Mouse (Mus musculus) layer of hippocampus, adult 2 months (tissue): Measurements from ENCODE around the gene Cpvl. TPM values are rescaled to one million over a fixed set of nuclear protein-coding genes. Genes with fewer than 3 reads are reported as not detected.

ENCODE experiments used
- DNase-seq, 2 experiments: peaks; one replicate each; pipeline ENCODE4 v3.0.0; 2022; ENCODE audit warnings: low spot score in 2 of 2
- H3K27ac ChIP-seq: fragments of 200-600 bp; 2 replicates; pipeline ENCODE4 v1.8.1; 2022
- H3K4me3 ChIP-seq: fragments of 200-600 bp; 2 replicates; pipeline ENCODE4 v1.8.1; 2022; ENCODE audit warnings: mild to moderate bottlenecking
- CTCF ChIP-seq: fragments of 200-600 bp; conservative IDR thresholded peaks from 2 replicates; pipeline ENCODE4 v1.8.1; 2022; ENCODE audit warnings: antibody characterized with exemption, mild to moderate bottlenecking, moderate library complexity
- total RNA-seq, 2 experiments: library from RNA; stranded (reverse); gene quantifications; 2 replicates each; pipeline ENCODE4 v1.2.3; 2021

The Cpvl gene
- total RNA-seq, 2 experiments from 2014 or later = not detected

GRCm38 (mm10) chr6:53965900-53966299 lies 12.6 kb downstream of the Cpvl start:
- H3K27ac ChIP-seq = no peak overlapping the region

GRCm38 (mm10) chr6:53963906-53964496 lies 14.5 kb downstream of the Cpvl start:
- Histone ChIP-seq H3K27ac (no peak overlapping the region), H3K4me3 (no peak overlapping the region)
- TF ChIP-seq CTCF = no peak
- DNase-seq = no peak

More at GRCm38 (mm10) chr6:53965900-53966299, 12.6 kb downstream of the Cpvl start:
- DNase-seq = no peak
- no peak overlapping the region for H3K4me3 ChIP-seq
- TF ChIP-seq CTCF = no peak

GRCm38 (mm10) chr6:53962006-53962405 lies 16.5 kb downstream of the Cpvl start:
- Histone ChIP-seq H3K4me3 (no peak overlapping the region), H3K27ac (no peak overlapping the region)
- DNase-seq = peak in 1 of 2 experiments; percentile 31
- TF ChIP-seq CTCF = peak; percentile 77

- H3K27ac ChIP-seq = no peak overlapping the region
- H3K4me3 ChIP-seq = no peak overlapping the region
- DNase-seq = no peak
- TF ChIP-seq CTCF = no peak
Measured at GRCm38 (mm10) chr6:53959826-53960225, 18.6 kb downstream of the Cpvl start.

DNA sequence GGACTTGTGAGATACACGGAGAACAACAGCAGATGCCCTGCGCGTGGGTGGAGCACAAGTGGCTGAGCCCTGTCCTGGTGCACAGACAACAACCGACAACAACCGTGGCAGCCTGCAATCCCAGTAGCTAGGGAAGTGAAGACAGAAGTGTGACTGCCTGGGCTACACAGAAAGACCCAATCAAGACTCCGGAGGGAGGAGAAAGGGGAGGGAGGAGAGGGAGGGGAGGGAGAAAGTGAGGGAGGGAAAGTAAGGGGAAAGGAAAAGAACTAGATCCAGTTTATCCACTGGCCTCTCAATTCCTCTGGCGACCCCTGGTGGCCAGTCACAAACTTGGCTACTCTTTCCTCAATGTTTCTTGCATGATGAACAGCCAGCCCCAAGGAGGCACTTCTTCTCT lies 20.1 kb downstream of the Cpvl start:
- Histone ChIP-seq H3K27ac (peak overlapping the region; percentile 61; the same call in 1 of the 2 replicates), H3K4me3 (no peak overlapping the region; the same call in 1 of the 2 replicates)
- peak; percentile 94 for TF ChIP-seq CTCF
- DNase-seq = peak; percentile 79 to 82

- no peak for TF ChIP-seq CTCF
- Histone ChIP-seq H3K4me3 (no peak overlapping the region), H3K27ac (no peak overlapping the region)
- DNase-seq = no peak
Measured at GRCm38 (mm10) chr6:53956513-53956912, 22.0 kb downstream of the Cpvl start.

GRCm38 (mm10) chr6:53955846-53956245 lies 22.6 kb downstream of the Cpvl start:
- DNase-seq = no peak
- TF ChIP-seq CTCF = no peak
- Histone ChIP-seq H3K4me3 (no peak overlapping the region), H3K27ac (no peak overlapping the region)

DNA sequence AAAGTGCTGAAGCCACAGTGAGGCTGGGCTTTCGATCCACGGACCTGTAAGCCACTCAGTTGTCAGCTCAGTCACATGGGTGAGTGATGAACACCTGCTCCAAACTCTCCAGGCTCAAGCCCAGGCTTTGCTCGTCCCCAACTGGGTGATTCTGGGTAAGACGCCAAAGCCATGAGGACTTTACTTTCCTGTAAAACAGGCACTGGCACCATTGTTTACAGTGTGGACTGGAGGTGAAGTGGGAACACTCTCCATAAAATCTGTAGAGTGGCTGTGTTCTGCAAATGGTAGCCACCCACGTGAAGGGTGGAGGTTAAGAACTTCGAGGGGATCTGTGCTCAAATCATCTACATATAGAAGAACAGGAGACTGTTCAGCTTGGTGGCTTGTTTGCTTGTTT lies 23.2 kb downstream of the Cpvl start:
- no peak overlapping the region for H3K4me3 ChIP-seq
- no peak for DNase-seq
- no peak overlapping the region for H3K27ac ChIP-seq
- TF ChIP-seq CTCF = no peak

DNA sequence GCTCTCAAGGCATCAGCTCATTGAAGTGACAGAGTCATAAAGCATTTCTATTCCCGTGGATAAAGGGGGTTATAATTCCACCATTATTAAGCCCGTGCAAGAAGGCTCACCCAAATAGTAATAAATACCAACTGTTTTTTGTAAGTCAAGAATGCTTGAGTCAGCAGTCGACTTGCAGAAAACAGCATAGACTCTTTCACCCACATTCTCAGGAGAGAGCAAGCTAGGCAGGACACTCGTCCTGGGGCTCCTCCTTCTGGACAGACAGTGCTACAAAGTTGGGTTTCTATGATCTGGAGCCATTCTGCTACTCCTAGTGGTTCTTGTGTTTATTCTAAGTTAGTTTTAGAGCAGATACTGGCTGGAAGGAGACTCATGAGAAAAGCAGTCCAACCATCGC lies 24.4 kb downstream of the Cpvl start:
- peak; percentile 87 for TF ChIP-seq CTCF
- Histone ChIP-seq H3K27ac (no peak overlapping the region), H3K4me3 (no peak overlapping the region)
- peak; percentile 40 to 65 for DNase-seq

DNA sequence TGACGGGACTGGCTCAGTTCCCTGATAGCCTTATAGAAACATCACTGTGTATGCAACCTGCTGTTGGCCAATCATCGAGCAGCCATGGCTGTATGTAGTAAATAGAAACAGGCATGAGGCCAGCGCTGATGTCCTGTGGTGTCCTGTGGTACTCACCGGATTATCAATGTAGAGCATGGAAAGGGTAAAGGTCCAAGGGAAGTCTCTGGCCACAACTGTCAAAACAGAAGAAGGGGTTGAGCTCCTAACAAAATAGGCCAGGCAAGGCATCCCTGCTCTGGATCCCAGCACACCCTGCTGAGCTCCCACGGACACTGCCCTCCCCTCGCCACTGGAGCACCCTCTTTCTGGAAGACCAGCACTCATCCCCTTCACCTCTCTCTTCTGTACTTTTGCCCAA lies 25.1 kb downstream of the Cpvl start:
- no peak overlapping the region for H3K27ac ChIP-seq
- no peak for TF ChIP-seq CTCF
- DNase-seq = no peak
- no peak overlapping the region for H3K4me3 ChIP-seq

DNA sequence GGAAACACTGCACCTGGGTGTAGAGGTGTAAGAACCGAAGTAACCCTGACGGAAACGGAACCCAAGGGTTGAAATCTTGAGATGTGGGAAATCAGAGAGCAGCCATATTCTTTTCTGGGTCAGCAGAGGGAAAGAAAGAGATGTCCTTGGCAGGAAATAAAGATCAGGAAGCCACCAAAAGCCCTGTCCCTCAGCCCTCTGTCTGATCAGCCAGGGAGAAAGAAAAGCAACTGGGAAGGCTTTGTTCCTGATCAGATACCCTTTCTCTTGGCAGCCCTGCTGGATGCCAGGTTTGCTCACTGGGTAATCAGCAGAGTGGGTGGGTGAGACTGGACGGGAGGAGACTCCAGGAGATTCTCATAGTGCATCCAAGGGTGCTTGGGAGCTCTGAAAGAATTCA lies 27.1 kb downstream of the Cpvl start:
- DNase-seq = no peak
- Histone ChIP-seq H3K27ac (peak overlapping the region; percentile 47; the same call in 1 of the 2 replicates), H3K4me3 (no peak overlapping the region)
- no peak for TF ChIP-seq CTCF

GRCm38 (mm10) chr6:53950876-53951275 lies 27.6 kb downstream of the Cpvl start:
- TF ChIP-seq CTCF = no peak
- peak overlapping the region; percentile 47 for H3K27ac ChIP-seq
- no peak for DNase-seq
- H3K4me3 ChIP-seq = no peak overlapping the region

GRCm38 (mm10) chr6:53948388-53949035 lies 30.0 kb downstream of the Cpvl start:
- DNase-seq = no peak

DNA sequence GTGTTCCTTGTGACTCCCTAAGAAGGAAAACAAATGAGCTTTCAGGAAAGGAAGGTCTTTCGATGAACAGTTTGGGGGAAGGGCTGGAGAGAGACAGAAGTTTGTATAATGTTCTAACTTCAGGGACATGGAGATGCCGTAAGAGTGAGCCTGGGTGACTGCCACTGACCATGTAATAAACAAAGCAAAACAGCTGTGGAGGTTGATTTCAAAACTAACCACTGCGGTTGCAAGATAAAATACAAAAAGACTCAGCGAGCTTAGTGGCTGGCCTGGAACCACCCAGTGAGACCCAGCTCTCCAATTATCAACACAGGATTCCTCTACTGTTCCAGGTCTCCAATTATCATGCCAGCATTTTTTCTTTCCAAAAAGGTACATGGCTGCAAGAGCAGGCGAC lies 33.6 kb downstream of the Cpvl start:
- TF ChIP-seq CTCF = no peak
- DNase-seq = no peak
- no peak overlapping the region for H3K27ac ChIP-seq
- H3K4me3 ChIP-seq = no peak overlapping the region

More at GRCm38 (mm10) chr6:53948388-53949035, 30.0 kb downstream of the Cpvl start:
- TF ChIP-seq CTCF = no peak
- no peak overlapping the region for H3K27ac ChIP-seq
- no peak overlapping the region for H3K4me3 ChIP-seq
